Mouse (Mus musculus): ENCODE measurements around the gene Fndc7.

The Fndc7 gene

DNA sequence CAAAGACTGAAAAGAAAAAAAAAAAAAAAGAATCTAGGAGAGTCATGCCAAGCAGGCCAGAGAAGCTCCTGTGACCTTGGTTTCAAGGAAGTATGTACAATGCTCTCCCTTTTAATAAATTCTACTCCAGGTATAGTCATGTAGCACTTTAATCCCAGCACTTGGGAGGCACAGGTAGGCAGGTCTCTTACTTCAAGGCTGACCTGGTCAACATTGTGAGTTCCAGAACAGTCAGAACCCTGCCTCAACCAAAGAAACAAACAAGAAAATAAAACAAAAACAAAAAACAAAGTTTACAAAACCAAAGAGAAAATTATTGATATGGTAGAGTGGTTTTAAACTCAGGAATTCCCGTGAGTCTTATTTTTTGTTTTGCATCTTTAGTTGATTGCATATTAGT lies at the start of gene Fndc7:
Fndc7 (minus strand) TSS at position 101 of the 400 bp plus-strand sequence.
- no peak for DNase-seq

DNA sequence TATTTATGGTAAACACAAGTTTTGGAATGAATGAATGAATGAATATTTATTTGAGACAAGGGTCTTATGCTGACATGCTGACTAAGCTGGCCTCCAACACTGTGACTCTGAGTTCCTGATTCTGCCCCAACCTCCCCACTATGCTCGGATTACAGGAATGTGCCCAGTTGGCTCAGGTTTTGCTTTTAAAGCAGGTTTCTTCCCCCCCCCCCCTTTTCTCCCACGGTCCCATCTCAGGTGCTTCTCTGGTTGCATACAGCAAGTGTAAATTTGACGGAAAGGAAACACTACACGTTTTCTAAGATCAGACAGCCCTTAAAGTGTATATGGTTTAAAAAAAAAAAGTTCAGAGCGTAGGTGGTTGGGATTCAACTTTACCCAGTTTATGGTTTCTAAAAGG lies 49.8 kb upstream of the Fndc7 start, which contains the start of gene Henmt1:
Henmt1 (plus strand) TSS at position 301 of the 400 bp plus-strand sequence.
- no peak for DNase-seq

DNA sequence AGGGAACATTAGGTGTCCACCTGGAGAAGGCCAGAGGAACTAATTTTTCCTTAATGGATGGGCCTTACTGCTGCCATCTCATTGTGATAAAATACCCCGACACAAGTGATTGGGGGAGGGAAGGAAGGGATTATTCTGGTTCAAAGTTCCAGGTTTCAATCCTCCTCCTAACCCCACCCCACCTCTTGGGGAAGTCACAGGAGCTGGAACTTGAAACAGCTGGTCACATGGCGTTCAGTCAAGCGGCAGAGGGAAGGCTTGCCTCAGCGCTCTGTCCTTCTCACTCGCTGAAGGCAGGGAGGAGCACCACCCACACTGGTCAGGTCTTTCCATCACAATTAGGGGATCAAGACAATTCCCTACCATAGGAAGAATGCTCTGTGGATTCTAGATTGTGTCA lies 48.9 kb upstream of the Fndc7 start:
- DNase-seq: no peak

DNA sequence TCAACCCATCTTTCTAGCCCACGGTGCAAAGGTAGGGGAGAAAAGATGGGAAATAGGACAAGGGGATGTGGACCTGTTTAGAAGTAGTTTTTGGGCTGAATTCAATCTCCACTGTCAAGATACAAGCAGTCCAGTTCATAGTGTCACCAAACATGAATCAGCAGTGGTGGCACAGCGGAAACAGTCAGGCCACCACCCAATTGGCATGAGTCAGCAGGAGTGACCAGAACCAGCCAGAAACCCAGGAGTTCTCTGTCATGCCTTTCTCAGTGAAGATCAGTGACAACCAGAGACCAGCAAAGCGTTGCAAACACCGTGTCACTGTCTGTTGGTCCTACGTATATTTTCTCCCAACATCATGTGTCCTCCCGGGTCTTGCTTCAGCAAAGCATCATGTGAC lies 43.7 kb upstream of the Fndc7 start:
- DNase-seq: no peak

DNA sequence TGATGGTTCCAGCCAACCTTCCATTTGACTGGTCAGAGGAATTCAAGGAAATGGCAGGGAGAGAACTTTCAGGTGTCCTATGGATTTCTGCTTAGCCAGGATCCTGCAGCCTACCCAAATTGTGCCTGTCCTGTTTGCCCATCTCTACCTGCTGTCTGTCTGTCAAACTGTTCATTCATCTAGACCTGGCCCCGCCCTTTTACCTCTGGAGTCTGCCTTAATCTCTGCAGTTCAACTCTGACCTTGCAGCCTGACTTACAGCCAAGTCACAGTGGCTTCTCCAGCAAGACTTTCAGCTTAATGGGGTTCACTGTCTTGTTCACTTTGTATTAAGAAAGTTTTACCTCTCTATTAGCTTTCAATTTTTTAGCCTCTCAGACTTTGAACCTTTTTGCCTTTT lies 36.5 kb upstream of the Fndc7 start:
- no peak for DNase-seq

DNA sequence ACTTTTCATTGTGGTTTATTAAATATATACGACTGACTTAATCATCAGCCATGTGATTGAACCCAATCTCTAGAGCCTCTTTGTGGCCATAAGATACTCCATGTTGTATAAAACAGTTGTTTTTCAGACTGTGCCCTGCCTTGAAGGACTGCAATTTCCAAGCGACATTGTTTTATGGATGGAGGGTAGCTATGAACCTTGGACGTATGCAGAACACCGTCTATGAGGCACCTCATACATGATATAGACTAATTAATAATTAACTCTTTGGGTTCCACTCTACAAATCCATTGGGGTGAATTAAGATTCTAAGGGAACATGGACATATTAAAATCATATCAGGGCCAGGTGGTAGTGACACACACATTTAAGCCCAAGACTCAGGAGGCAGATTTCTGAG lies 35.9 kb upstream of the Fndc7 start:
- DNase-seq: no peak

DNA sequence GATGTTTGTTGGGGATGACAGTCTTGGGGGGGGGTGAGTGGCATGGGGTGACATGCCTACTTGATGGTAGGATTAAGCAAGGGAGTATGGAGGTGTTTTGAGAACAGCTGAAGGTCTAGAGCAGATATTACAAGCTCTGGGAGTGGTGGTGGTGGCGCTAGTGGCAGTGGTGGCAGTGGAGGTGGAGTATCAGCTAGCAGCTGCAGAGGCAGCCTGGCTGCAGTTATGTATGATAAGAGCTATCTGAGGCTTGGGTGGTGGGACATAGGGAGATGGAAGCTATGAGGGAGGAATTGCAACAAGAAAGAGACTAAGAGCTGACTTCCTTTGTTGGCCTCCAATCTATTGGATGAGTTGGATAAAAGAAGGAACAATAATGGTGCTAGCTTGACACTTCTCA lies 32.0 kb upstream of the Fndc7 start:
- DNase-seq: no peak

DNA sequence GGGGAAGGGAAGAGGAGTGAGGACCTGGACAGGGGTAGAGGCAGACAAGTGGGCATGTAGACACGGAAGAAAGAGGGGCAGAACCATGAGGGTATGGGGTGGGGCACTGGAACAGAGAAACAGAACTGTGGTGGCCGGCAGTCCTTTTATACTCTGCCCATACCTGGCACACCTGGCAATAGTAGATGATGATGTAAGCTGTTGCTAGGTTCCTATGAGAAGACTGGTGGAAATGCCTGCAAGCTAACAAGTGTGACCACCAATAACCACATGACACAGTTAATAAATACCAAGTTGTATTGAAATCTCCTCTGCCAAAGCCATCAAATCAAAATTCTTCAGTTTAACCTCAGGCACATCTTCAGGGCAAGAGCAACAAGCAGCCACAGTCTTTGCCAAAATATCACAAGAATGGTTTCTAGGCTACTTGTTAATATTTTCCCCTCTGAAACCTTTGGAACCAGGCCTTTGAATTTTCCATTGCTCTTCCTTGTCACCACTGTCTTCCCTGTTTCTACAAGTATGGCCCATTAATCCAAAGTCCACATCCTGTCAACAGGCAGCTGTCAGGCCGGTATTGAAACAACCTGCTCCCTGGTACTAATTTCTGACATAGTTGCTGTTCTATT lies 30.7 kb upstream of the Fndc7 start:
- DNase-seq: no peak

DNA sequence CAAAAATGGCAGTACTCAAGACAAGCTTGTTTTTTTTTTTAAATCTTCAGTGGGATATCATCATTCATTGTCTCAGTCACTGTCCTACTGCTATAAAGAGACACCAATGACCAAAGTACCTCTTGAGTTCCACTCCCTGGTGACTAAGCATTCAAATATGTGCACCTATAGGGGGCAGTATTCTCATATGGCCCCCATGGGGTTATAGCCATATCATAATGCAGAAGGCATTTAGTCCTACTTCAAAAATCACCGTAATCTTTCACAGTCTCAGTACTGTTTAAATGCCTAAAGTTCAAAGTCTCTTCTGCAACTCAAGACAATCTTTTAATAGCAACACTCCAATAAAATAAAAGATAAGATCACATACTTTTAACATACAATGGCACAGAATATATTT lies 29.0 kb upstream of the Fndc7 start:
- DNase-seq: no peak

DNA sequence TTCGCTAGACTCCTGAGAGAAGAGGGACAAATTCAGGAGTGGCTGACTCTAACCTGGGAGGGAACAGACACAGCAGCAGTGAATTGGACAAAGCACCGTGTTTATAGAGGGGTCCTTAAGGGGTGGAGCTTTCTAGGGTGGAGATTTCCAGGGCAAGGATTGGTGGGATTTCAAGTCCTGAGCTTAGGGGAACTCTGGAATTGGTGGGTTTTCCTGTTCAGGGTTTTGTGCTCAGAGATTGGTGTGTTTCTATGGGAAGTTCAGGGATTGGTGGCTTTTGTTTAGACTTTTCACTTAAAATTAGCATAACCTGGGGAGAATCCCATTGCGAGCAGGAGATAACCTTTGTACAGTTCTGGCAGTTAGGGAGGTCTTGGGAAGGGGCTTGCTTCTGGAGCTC lies 28.2 kb upstream of the Fndc7 start:
- DNase-seq: no peak

DNA sequence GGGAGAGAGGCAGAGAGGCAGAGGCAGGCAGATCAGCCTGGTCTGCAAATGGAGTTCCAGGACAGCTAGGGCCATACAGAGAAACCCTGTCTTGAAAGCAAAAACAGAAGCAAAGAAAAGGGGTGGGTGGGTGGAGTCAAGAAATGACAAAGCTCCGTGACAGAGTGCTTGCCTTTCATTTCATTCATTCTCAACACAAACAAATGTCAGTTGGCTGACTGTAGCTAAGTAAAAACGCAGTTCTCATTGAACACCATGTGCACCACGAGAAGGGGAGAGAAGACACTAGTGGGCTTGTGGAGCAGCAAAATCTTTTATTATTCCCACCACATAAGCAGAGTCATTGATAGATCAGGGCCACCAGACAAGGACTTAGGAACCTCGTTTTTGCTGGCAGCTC lies 27.0 kb upstream of the Fndc7 start:
- no peak for DNase-seq

DNA sequence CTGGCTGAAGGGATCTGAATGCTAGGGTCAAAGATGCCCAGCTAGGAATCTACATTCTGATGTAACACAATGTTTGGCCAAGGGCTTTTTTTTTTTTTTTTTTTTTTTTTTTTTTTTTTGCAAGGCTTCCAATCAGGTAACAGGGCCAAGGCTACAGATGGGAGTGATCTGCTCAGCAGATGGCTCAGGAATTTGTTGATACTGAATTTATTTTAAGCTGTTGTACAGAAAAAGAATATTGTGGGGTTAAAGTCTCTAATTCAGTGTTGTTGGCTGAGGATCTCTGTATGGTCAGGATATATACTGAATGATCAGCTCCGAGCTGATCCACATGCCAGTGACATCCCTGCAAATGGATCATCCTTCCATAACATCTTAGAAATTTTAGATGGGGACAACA lies 26.2 kb upstream of the Fndc7 start:
- DNase-seq: no peak

DNA sequence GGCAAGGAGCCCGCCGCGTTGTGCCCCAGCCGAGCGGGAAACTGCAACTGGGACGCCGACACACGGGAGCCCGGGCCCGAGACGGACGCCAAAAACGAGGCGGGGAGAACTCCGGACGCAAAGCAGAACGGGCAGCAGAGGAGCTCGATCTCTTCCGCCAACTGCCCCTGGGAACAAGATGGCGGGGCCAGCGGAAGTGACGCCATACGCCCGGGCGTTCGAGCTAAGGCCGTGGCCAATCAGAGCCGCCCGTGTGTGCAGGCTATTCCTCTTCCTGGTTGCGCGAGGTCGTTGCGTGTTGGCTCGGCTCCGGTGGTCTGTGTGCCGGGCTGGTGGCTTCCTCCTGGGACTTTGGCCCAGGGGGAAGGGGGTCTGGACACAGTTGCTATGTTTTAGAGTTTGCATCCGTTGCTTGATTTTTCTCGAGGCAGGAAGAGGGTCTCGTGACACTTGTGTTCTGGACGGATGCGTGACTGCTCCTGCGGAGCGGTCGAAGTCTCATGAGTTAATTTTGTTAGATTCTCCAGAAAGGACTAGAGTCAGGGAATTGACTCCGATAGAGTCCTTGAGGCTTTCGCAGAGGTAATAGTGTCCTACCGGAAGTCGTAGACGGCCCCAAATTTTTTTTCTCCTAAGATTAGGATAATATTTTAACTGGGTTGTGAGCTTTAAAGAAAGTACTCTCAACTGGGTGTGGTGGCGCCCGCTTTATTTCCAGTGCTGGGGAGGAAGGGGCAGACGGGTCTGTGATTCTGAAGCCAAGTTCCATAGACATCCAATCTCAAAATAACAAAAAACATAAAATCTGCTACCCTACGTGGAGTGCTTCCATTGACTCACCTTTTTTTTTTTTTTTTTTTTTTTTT lies 22.0 kb upstream of the Fndc7 start, which contains the start of gene Prpf38b:
Prpf38b (minus strand) TSS at position 180 of the 866 bp plus-strand sequence.
- DNase-seq: peak; percentile 91

DNA sequence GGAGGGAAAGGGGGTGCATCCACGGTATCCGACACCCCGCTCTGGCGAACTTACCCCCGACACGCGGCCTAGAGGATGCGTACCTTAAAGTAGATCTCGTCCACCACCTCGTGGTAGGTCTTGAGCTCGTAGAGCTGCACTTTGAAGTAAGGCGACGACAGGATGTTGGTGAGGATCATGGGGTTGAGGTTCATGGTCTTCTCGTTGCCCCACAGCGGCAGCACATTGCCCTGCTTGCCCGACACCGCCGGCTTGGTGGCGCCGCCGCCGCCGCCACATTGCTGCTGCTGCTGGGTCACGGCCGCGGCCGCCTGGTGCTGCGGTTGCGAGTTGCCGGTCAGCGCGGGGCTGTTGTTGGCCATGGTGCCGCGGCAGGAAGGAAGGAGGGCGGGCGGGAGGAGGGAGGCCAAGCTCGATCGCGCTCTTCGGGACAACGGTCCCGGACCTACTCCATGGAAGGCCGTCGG lies 21.3 kb upstream of the Fndc7 start:
- peak; percentile 49 for DNase-seq

DNA sequence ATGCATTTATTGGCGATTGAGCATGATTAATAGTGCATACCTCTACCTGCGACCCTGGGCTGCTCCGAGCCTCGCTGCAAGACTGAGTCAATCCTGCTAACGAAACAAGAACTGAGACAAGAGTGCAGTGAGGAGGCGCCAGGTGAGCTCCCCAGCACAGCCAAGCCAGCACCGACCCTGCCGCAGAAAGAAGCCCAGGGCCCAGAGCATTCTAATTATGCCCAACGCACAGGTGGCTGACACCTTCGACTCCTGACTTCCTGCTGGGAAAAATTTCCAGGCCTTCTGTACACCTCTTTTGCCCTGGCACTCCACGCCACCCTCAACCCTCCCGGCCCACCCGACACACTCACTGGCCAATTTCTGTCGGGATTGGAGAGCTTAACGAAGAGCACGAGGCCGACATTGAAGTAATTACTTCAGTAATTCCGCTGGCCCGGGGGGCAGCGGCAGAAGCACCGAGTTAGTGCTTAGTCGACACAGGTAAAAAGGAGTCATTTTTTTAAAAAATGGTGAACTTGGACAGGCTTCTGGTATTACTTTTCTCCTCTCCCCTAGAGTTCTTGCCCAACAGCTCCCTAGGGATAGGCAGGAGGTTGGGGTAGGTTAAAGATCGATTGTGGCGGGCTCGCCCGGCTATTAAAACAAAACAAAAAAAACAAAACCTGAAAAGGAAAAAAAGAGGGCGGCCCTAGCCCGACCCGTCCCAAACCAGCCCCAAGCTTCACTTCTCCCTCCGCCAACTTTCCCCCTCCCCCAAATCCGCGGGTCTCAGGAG lies 20.7 kb upstream of the Fndc7 start:
- no peak for DNase-seq

DNA sequence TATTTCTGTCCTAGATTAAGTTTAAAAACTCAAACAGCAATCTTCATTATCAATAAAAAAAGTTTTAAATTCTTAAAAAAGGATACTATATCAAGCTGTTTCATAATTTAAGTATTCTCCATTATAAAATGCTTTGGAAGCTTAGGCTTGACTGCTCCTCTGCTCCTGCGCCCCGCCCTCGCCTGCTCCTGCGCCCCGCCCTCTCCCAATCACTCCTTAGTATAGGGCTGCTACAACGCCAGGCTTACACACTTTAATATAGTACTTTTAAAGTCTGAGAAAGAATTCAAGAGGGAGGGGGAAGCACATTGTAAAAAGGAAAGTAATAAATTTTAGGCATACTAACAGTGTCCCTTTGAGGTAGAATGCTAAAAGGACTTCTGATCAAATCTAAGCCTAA lies 13.1 kb upstream of the Fndc7 start:
- no peak for DNase-seq

DNA sequence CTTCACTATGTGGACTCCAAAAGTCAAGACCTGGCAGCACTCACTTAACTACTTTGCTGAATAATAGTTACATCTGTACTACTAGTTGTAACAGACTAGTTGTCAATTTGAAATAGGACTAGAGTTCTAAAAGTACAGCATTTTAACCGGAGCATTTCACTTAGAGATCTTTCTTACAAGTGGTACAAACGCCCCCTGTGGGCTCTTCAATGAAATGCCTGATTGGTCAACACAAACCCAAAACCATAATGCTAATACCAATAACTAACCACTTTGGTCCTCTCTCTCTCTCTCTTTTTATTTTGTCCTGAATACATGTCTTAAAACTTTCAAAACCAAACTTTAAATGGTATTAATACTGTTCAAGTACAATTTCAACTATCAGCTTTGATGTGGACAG lies 12.2 kb upstream of the Fndc7 start:
- no peak for DNase-seq

DNA sequence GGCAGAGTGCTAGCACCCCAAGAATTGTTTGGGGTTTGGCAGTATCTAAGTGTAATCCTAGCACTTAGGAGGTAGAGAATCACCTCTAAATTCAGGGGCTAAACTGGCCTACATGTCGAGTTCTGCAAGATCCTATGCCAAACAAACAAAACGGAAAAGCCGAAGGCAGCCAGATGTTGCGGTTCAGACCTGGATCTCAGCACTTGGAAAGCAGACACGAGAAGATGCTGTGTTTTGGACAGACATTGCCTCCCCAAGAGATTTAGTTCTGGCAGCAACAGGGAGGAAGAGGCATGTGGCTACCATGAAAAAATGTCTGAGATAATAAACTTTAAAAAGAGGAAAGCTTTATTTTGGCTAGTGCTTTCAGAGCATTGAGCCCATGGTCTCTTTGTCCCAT lies 10.9 kb upstream of the Fndc7 start:
- DNase-seq: no peak

DNA sequence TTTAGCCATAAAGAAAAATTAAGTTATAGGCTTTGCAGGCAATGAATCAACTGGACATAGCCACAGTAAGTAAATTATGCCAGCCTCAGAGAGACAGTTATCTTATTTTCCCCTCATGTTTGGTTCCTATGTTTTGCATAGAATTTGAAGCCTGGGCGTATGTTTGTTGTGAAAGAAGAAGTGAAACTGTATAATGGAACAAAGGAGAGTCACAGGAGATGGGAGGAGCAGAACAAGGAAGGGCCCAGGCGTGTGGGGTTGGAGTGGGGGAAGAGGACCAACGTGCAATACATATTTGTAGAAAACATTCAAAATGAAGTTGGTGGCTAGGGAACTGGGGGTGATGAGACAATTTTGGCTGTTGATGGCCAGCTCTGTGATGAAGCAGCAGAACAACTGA lies 10.3 kb upstream of the Fndc7 start:
- DNase-seq: no peak

DNA sequence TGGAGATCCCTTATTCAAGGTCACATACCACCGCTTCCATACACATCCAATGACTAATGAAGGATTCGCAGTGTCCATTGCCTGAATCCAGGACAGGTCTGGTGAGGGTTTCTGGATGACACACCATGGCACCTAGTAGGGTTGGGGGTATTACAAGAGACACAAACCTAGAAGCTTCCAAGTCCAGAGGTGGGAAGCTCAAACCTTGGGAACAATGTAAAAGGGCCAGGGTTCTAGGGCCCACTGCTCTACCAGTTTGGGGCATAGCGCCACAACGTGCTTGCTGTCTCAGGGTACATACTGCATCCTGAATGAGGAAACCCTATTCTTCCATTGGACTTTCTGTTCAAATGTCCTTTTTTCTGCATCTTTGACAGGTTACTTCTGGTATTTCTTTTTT lies 8.8 kb upstream of the Fndc7 start:
- no peak for DNase-seq

DNA sequence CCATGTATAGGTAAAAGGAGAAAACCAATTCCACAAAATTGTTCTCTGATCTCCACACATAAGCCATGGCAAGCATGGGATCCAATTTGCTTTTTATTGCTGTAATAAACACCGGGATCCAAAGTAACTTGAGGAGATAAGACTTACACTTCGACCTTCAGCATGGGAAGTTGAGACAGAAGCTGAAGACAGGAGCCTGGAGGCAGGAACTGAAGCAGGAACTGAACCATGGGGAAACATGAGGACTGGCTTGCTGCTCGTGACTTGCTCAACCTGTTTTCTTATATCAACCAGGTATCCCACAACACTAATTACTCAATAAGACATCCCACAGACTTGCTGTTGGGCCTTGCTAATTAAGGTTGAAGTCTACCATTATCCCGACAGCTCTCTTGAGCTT lies 3.1 kb upstream of the Fndc7 start:
- DNase-seq: no peak

DNA sequence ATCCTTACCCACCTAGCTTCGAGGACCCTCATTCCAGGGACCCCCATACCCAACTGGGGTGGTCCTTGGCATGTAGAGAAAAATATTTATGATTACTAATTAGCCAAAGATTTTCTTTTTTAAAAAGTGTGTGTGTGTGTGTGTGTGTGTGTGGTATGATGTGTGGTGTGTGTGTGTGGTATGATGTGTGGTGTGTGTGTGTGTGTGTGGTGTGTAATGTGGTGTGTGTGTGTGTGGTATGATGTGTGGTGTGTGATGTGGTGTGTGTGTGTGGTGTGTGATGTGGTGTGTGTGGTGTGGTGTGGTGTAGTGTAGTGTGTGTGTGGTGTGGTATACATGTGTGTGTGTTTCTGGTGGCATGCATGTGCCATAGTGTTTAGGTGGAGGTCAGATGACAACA lies 2.3 kb upstream of the Fndc7 start:
- no peak for DNase-seq

DNA sequence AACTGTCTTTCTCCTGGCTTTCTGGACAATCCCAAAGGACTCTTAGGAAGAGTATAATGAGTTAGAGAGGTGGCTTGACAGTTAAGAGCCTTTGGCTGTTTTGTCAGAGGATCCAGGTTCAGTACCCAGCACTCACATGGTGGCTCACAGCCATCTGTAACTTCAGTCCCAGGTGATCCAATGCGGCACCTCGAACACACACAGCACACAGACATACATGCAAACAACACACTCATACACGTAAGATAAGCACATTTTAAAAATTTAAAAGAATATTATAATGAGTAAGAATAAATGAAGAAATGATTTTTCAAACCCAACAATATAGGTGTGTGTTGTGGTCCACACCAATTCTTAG lies 2.2 kb downstream of the Fndc7 start:
- no peak for DNase-seq

All from right cerebral cortex, postnatal 4 days (tissue).